Mouse (Mus musculus) cerebral cortex, adult 2 months (tissue): ENCODE measurements around the gene Rgl2.

Source experiments
- WGBS: fragments of 180-500 bp; shearing (Covaris S2); methylation state at CpG from one replicate; pipeline ENCODE4 v1.1.7; 2018; 5-methylcytosine and 5-hydroxymethylcytosine counted together

The Rgl2 gene

GRCm38 (mm10) chr17:33929371-33930279 lies at the start of gene Rgl2:
Gene Rgl2 (plus strand): TSS chr17:33929543.
- under 1% methylated on average over 80 of the region's 80 CpGs for WGBS

- 92% methylated on average over 10 of the region's 11 CpGs for WGBS
These were observed 45.0 kb upstream of the Rgl2 start for GRCm38 (mm10) chr17:33884320-33884719.

GRCm38 (mm10) chr17:33887802-33888201 lies 41.5 kb upstream of the Rgl2 start:
- 77% methylated on average over 2 of the region's 2 CpGs for WGBS

DNA sequence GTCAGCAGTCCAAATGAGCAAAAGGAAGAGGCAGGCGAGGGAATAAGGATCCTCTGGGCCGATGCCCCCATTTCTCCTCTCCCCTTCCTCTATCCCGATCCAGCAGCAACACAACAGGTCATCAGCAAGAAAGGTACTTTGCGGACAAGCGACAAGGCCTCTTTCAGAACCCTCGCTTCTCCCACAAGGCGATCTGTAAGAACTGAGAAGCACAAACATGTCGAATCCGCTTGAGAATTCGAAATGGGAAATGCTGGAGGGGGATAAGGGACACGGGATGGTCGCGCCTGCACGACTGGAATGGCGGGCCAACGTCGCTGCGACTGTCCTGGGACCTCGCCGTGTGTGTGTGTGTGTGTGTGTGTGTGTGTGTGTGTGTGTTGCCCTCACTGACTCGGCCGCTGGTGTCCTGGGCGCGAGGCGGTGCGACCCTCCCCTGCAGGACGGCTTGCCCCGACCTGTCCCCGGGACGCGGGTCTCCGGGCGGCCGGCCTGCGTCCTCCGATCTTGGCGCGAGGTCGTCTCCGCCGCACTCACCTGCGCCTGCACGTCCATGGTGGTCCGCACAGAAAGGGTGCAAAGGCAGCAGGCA lies 39.3 kb upstream of the Rgl2 start:
- under 1% methylated on average over 44 of the region's 44 CpGs for WGBS

DNA sequence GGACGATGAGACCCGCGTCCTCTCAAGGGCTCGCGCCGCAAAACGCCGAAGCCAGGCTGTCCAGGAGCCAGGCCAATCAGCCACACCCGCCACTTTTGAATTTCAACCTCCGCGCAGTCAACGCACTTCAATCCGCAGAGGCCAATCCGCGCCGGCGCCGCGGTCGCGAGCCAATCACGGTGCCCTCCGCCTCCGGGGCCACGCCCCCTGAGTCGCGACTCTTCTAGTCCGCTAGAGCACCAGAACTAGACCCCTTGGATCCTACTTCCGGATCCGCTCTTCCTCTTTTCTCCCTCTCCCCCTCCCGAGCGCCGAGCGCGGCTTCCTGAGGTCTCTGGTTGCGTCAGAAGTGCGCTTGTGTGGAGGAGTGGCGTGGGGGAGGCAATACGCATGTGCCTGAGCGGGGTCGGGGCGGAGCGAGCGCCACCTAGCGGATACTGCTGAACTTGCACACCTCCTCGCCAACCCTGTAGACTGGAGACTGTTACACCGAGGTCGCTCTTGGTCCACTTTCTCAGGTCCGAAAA lies 38.7 kb upstream of the Rgl2 start, which contains the start of gene Kifc1:
Kifc1 (minus strand) TSS at position 129 of the 527 bp plus-strand sequence.
- WGBS = under 1% methylated on average over 49 of the region's 49 CpGs

DNA sequence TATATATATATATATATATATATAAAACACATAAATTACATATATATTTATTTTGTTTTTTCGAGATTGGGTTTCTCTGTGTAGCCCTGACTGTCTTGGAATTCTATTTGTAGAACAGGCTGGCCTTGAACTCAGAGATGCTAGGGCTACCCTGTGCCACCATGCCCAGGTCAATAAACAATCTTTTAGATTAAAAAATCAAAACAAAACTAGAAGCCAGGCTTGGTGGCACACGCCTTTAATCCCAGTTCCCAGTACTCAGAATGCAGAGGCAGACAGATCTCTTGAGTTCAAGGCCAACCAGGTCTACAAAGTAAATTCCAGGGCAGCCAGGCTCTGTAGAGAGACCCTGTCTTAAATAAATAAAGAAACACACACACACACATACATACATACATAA lies 38.0 kb upstream of the Rgl2 start:
- WGBS = 51% methylated on average over 2 of the region's 2 CpGs

DNA sequence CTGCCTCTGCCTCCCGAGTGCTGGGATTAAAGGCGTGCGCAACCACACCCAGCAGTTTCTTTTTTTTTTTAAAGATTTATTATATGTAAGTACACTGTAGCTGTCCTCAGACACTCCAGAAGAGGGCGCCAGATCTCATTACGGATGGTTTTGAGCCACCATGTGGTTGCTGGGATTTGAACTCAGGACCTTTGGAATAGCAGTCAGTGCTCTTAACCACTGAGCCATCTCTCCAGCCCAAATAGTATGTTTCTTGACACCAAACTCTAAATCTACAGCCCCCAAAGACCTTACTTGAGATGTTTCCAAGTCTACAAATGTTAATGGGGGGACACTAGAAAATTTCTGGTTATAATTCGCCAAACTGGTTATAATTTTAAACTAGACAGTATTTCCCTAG lies 37.5 kb upstream of the Rgl2 start:
- WGBS = 68% methylated on average over 6 of the region's 6 CpGs

- WGBS = 47% methylated on average over 7 of the region's 7 CpGs
These were observed 36.9 kb upstream of the Rgl2 start for GRCm38 (mm10) chr17:33892429-33892828.

GRCm38 (mm10) chr17:33893011-33893410 lies 36.3 kb upstream of the Rgl2 start:
- 86% methylated on average over 4 of the region's 4 CpGs for WGBS

- WGBS = 44% methylated on average over 6 of the region's 6 CpGs
These were observed 32.1 kb upstream of the Rgl2 start for GRCm38 (mm10) chr17:33897114-33897794.

DNA sequence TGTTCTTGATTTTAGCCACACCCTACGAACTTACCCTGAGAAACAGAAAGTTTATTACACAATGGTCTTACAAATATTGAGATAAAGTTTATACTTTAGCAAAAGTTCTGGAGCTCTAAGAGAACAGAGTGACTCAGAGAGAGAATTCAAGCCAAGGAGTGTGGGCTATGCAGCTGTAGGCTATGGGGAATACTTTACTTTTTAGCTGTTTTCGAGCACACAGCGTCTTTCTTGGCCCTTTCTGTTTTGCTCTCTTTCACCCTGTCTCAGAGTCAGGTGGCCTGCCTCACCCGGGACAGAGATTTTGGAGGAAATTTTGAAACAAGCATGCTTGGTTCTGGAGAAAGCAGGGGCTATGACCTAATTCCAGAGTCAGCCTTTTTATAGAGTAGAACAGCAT lies 31.1 kb upstream of the Rgl2 start:
- 58% methylated on average over 4 of the region's 4 CpGs for WGBS

DNA sequence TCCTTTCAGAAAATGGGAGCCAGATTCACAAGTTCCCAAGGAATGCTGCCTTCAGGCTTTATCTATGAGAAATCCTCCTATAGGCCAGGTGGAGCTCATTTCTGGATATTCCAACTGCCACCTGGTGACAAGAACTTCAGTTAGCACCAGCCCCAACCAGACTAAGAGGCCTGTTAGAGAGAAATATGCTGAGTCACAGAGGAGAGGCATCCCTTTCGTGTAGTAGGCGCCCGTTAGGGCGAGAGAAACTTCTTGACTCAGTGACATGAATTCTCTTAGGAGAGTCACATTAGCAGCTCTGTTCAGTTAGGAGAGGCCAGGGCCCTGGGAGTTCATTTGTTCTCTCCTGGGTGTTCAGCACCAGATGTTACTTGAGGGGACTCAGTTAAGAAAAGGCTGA lies 29.7 kb upstream of the Rgl2 start:
- 70% methylated on average over 4 of the region's 4 CpGs for WGBS

GRCm38 (mm10) chr17:33900281-33900988 lies 28.9 kb upstream of the Rgl2 start:
- 70% methylated on average over 7 of the region's 7 CpGs for WGBS

GRCm38 (mm10) chr17:33900989-33901314 lies 28.4 kb upstream of the Rgl2 start:
- 95% methylated on average over 4 of the region's 4 CpGs for WGBS

GRCm38 (mm10) chr17:33901653-33902052 lies 27.7 kb upstream of the Rgl2 start:
- WGBS = 75% methylated on average over 4 of the region's 4 CpGs

DNA sequence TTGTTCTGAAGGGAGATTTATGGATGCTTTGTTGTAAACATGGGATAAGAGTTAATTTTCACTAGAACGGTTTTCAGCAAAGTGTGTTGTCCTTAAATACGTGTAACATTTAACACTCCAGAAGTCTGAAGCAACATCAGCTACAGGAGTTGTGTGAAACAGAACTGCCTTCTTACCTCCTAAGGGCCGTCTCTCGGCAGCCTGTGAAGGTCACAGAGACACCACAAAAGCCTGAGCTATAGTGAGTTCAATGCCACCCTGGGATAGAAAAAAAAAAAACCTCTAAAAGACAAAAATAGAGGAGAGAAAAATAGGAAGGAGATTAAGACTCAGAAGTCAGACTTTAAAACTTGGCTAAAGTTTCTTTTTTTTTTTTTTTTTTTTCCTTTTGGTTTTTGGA lies 27.3 kb upstream of the Rgl2 start:
- WGBS = 70% methylated on average over 4 of the region's 4 CpGs

DNA sequence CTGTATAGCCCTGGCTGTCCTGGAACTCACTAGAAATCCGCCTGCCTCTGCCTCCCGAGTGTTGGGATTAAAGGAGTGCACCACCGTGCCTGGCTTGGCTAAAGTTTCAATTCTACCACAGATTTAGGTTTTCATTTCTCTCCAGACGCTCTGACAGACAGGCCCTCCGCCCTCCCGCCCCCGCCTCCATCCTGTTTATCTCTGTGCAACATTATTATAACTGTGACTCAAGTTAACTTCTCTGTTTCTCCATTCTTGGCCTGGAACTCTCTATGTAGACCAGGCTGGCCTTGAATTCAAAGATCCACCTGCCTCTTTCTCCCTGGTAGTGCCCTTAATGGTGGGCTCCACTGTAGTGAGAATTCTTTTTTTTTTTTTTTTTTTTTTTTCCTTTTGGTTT lies 26.9 kb upstream of the Rgl2 start:
- WGBS = 77% methylated on average over 7 of the region's 7 CpGs

GRCm38 (mm10) chr17:33903911-33904651 lies 25.3 kb upstream of the Rgl2 start:
- 71% methylated on average over 6 of the region's 6 CpGs for WGBS

GRCm38 (mm10) chr17:33904835-33905234 lies 24.5 kb upstream of the Rgl2 start, which contains the start of gene Platr17:
Gene Platr17 (plus strand): TSS chr17:33905135.
- WGBS = 57% methylated on average over 3 of the region's 4 CpGs

DNA sequence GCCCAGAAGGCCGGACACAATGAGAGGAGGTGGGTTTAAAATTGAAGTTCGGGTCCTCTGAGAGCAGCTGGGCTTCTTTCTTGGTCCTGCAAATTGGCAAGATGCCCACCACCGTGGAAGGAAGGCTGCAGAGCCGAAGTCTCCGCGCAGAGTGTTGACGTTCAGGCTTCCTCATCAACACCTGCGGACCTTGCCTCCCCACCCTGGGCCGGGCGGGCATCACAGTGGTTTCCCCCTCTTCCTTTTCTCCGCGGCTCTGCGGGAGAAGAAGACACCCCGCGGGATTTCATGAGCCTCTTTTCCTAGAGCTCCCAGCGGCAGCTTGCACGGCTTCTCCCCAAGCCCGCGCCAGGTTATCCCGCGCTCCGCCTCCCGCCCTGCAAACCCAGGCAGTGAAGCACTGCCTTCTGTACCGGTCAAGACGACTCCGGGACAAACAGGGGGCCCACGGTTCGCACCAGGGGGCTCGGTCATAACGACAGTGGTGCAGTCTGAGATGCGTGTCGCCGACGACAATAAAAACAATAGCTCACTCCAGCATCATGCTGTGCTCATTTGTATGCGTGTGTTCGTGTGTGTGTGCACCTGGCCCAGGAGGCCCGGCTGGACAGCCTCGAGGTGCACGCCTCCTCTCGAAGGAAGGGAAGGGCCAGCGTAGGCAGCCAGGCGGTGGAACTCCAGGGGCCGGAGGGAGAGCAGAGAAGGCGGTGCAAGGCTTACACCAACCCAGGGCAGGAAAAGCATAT lies 20.8 kb upstream of the Rgl2 start:
- under 1% methylated on average over 44 of the region's 44 CpGs for WGBS
